Mouse (Mus musculus) retina, postnatal 1 day (tissue): ENCODE measurements around the gene Pms1.
"Not testable (repeated sequence)": the region's sequence is repeated elsewhere in the genome, so short reads cannot be mapped to it uniquely, and the experiment has no call there.

Experiments used
- DNase-seq: peaks from one replicate; pipeline ENCODE4 v3.0.0-alpha.2; 2012

The Pms1 gene

GRCm38 (mm10) chr1:53296581-53297383, at the start of gene Pms1, which contains the start of the genes Ormdl1 and Gm28778:
Gene Pms1 (minus strand): TSS chr1:53297018.
Gene Ormdl1 (plus strand): TSS chr1:53297095.
Gene Gm28778 (plus strand): TSS chr1:53297111.
- peak; percentile 97 for DNase-seq

DNA sequence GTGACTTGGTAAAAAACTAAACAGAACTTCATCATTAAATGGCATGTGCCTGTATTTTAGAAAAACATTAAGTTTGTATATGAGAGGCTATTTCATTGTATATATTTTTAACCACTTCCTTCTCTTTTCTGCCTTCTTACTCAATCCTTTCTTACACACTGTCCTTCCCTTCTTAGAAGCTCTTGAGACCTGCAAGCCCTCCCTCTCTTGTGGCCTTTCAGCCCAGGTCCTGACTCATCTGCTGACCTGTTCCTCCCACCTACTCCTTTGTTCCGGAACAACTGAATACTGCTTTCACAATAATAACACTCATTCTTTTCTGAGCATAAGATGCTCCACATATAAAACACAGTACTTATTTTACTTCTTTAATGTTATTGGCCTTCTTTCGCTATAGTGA, 44.3 kb upstream of the Pms1 start:
- DNase-seq = no peak

DNA sequence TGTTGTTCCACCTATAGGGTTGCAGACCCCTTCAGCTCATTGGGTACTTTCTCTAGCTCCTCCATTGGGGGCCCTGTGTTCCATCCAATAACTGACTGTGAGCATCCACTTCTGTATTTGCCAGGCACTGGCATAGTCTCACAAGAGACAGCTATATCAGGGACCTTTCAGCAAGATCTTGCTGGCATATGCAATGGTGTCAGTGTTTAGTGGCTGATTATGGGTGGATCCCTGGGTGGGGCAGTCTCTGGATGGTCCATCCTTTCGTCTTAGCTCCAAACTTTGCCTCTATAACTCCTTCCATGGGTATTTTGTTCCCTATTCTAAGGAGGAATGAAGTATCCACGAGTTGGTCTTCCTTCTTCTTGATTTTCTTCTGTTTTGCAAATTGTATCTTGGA, 40.6 kb upstream of the Pms1 start:
- DNase-seq = not testable (repeated sequence)

DNA sequence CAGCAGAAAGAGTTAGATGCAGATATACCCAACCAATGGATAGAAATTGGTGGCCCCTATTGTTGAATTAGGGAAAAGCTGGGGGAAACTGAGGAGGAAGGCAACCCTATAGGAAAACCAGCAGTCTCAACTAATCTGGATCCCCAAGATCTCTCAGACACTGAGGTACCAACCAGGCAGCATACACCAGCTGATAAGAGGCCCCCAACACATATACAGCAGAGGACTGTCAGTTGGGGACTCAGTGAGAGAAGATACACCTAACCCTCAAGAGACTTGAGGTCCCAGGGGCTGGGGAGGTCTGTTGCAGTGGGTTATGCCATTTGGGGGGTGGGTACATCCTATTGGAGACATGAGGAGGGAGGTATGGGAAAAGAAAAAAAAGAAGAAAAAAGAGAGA, 38.6 kb upstream of the Pms1 start:
- DNase-seq = no peak

DNA sequence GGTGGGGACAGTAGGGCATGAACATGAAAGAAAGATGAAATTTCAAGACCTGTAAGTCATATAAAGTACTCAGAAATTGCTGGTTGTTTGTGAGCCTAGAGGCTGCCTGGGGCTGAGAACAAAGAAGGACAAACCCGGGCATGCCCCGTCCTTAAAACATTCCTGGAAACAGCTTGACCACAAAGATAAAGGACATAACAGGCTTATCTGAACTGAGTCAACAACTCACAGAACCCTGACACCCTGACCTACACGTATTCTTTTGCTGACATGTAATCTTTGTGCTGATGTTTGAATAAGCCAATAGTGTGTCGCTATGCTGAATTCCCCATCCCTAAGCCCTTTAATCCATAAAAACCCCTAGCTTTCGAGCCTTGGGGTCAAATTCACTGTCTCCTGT, 36.7 kb upstream of the Pms1 start:
- not testable (repeated sequence) for DNase-seq

GRCm38 (mm10) chr1:53324827-53325494, 28.1 kb upstream of the Pms1 start:
- no peak for DNase-seq

DNA sequence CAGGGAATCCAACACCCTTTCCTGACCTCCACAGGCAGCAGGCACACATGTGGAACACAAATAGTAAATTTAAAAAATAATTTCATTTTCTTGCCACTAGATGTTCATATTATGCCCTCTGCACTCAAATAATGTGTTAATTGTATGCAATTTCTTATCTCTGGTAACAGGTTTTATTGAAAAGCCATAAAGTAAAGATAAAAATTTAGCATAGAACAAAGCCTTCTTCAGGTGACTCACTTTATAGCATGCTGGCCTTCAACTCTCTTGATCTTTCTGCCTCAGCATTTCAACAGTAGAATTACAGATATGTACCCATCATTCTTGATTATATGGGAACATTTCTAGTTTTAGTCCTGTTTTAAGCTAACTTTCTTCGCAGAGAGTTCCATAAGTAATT, 27.5 kb upstream of the Pms1 start:
- no peak for DNase-seq

GRCm38 (mm10) chr1:53323254-53323653, 26.4 kb upstream of the Pms1 start:
- DNase-seq = no peak

- no peak for DNase-seq
Observed at GRCm38 (mm10) chr1:53321662-53322344, 25.0 kb upstream of the Pms1 start.

- peak; percentile 91 for DNase-seq
Observed at GRCm38 (mm10) chr1:53312989-53313967, 16.5 kb upstream of the Pms1 start, which contains the start of gene Osgepl1. Gene Osgepl1 (plus strand): TSS chr1:53313624.

GRCm38 (mm10) chr1:53300506-53300905, 3.7 kb upstream of the Pms1 start:
- DNase-seq = no peak

- DNase-seq = no peak
Observed at GRCm38 (mm10) chr1:53291197-53291596, 5.6 kb downstream of the Pms1 start.

DNA sequence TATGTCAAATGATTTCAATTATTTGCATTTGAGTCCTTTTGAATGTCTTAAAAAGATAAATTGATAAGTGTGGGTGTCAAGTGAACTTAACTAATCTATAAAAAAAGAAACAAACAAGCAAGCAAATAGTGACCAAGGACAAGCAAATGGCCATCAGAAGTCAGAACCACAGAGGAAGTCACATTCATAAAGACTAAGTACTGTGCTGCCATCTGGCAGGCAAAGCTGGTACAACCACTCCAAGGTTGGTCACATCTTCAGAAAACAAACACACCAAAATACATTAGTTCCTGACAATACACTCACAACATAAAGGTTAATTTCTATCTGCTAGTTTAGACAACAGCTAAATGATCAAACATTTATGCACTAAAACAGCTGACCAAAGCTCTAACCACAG, 24.2 kb downstream of the Pms1 start:
- DNase-seq = peak; percentile 45

GRCm38 (mm10) chr1:53269901-53270300, 26.9 kb downstream of the Pms1 start:
- no peak for DNase-seq

DNA sequence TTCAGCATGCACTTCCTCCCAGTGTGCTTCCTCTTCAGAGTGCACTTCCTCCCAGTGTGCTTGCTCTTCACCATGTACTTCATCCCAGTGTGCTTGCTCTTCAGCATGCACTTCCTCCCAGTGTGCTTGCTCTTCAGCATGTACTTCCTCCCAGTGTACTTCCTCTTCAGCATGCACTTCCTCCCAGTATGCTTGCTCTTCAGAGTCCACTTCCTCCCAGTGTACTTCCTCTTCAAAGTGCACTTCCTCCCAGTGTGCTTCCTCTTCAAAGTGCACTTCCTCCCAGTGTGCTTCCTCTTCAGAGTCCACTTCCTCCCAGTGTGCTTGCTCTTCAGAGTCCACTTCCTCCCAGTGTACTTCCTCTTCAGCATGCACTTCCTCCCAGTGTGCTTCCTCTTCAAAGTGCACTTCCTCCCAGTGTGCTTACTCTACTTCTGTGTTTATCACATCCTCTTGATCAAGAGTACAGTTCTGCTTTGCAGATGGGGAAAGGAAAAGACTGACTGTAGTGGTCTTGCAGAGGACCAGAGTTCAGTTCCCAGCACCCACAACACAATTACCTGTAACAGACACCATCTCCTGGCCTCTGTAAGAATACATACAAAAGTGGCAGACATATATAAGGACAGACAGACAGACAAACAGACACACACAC, 31.7 kb downstream of the Pms1 start:
- DNase-seq = not testable (repeated sequence)

- peak; percentile 16 for DNase-seq
Observed at GRCm38 (mm10) chr1:53226063-53226462, 70.8 kb downstream of the Pms1 start.

- peak; percentile 53 for DNase-seq
Observed at GRCm38 (mm10) chr1:53225616-53226015, 71.2 kb downstream of the Pms1 start.

- DNase-seq = peak; percentile 5
Observed at GRCm38 (mm10) chr1:53224775-53225174, 72.0 kb downstream of the Pms1 start.

GRCm38 (mm10) chr1:53210136-53210535, 86.7 kb downstream of the Pms1 start:
- DNase-seq = no peak

GRCm38 (mm10) chr1:53203902-53204301, 92.9 kb downstream of the Pms1 start:
- DNase-seq = no peak

DNA sequence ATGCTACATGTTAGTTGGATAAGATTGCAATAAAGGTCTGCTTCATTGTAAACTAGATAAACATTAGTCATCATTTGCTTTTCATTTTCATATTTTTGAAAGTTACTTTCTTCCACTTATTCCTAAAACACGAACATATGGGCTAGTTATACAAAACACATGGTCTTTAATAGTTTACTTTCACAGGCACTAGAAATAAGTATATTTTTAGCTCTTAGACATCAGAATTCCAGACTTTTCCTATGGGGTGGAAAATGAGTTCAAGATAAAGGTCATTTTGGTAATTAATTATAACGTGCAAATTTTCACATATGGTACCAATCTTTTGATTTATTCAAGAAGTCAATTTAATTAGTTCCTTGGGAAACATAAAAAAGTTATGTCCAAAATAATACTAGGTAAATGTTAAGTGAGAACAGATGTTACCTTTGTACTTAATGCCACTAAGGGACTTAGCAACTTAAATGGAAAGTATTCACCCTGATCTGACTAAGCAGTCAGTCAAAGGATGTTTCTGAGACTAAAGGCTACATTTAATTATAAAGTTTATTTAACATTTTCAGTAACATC, 95.1 kb downstream of the Pms1 start:
- no peak for DNase-seq
